ENCODE assay signal across 8 mouse cellular contexts in genomic region chr11:88086737-88087627, GRCm38 (mm10). TPM values are rescaled to one million over a fixed set of nuclear protein-coding genes. Genes with fewer than 3 reads are reported as not detected.
DNase-seq lines count a peak whose midpoint lies in the region; ATAC-seq and TF ChIP-seq lines count a peak whose summit lies in the region.

No protein-coding gene starts in this region.

- TF ChIP-seq EP300 in liver, embryonic 14.5 days (IDR thresholded peaks at IDR 0.05; ENCODE audit: low read depth), result no peak

- H3K27ac ChIP-seq in forebrain, embryonic 15.5 days (replicated peaks), result peak overlapping the region; percentile 71
- H3K27ac ChIP-seq in liver, embryonic 14.5 days, result no peak overlapping the region
- peak overlapping the region; percentile 39; the same call in 1 of the 2 replicates for H3K27ac ChIP-seq in stomach, embryonic 14.5 days (ENCODE audit: low read length)

- peaks cover 25% of the 10 kb centered on the region for H3K27me3 ChIP-seq in E14TG2a.4 (ENCODE audit: insufficient read depth, low read length)
- no peaks in the 10 kb centered on the region for H3K27me3 ChIP-seq in forebrain, embryonic 15.5 days
- no peaks in the 10 kb centered on the region for H3K27me3 ChIP-seq in liver, embryonic 14.5 days (ENCODE audit: control insufficient read depth, insufficient read depth, low read length)
- no peaks in the 10 kb centered on the region for H3K27me3 ChIP-seq in stomach, embryonic 14.5 days (ENCODE audit: control insufficient read depth, insufficient read depth, low read length)

- no peak for TF ChIP-seq CTCF in E14TG2a.4 (conservative IDR thresholded peaks at IDR 0.05; ENCODE audit: low read length)
- TF ChIP-seq CTCF in liver, embryonic 14.5 days (IDR thresholded peaks at IDR 0.05; ENCODE audit: low read depth), result no peak

- H3K9me3 ChIP-seq in E14TG2a.4 (ENCODE audit: low read length), result no peaks in the 10 kb centered on the region
- no peaks in the 10 kb centered on the region for H3K9me3 ChIP-seq in forebrain, embryonic 15.5 days
- H3K9me3 ChIP-seq in liver, embryonic 14.5 days (ENCODE audit: control insufficient read depth, low read length), result no peaks in the 10 kb centered on the region
- no peaks in the 10 kb centered on the region for H3K9me3 ChIP-seq in stomach, embryonic 14.5 days (ENCODE audit: control insufficient read depth, low read depth, low read length)

- ATAC-seq in forebrain, embryonic 15.5 days (replicated peaks), result peak; percentile 98
- peak; percentile 91 for ATAC-seq in liver, embryonic 14.5 days (ENCODE audit: insufficient read depth)
- ATAC-seq in stomach, embryonic 14.5 days (ENCODE audit: insufficient number of reproducible peaks, insufficient read depth, low FRiP score, low read depth), result peak; percentile 95

- peaks cover 45% of the 10 kb centered on the region for H3K4me1 ChIP-seq in E14TG2a.4 (replicated peaks; ENCODE audit: low read depth, low read length)
- peaks cover 17% of the 10 kb centered on the region for H3K4me1 ChIP-seq in forebrain, embryonic 15.5 days
- peaks cover 0 to 6% of the 10 kb centered on the region in 2 experiments; a peak in 3 of 4 replicates for H3K4me1 ChIP-seq in liver, embryonic 14.5 days (replicated peaks; ENCODE audit: control insufficient read depth in 2 of 2, insufficient read depth in 2 of 2, low read length in 1 of 2)
- H3K4me1 ChIP-seq in stomach, embryonic 14.5 days (ENCODE audit: control insufficient read depth, insufficient read depth, low read length), result no peaks in the 10 kb centered on the region

- H3K9ac ChIP-seq in forebrain, embryonic 15.5 days (replicated peaks), result peak overlapping the region; percentile 41
- H3K9ac ChIP-seq in liver, embryonic 14.5 days (replicated peaks), result peak overlapping the region; percentile 23; the same call in 1 of the 2 replicates
- H3K9ac ChIP-seq in stomach, embryonic 14.5 days (replicated peaks; ENCODE audit: low read depth, low read length), result no peak overlapping the region

- peaks cover 12% of the 10 kb centered on the region for H3K36me3 ChIP-seq in E14TG2a.4 (ENCODE audit: insufficient read depth, low read length)
- peaks cover 22% of the 10 kb centered on the region for H3K36me3 ChIP-seq in forebrain, embryonic 15.5 days
- peaks cover 7% of the 10 kb centered on the region; the same call in 1 of the 2 replicates for H3K36me3 ChIP-seq in liver, embryonic 14.5 days (replicated peaks; ENCODE audit: control insufficient read depth, insufficient read depth, low read depth)
- peaks cover 13% of the 10 kb centered on the region for H3K36me3 ChIP-seq in stomach, embryonic 14.5 days (ENCODE audit: control insufficient read depth, insufficient read depth, low read length)

- intact Hi-C loops in heart, postnatal 14 days (cut with DNase I), result no loop called here

- H3K4me3 ChIP-seq in E14TG2a.4 (replicated peaks; ENCODE audit: low read length), result peak overlapping the region; percentile 48
- H3K4me3 ChIP-seq in forebrain, embryonic 15.5 days, result peak overlapping the region; percentile 40
- H3K4me3 ChIP-seq in liver, embryonic 14.5 days (ENCODE audit: insufficient read depth in 1 of 2, low read depth in 2 of 2, low read length in 2 of 2), result peak overlapping the region; percentile 1 to 9; a peak in 2 of 4 replicates
- peak overlapping the region; percentile 29 for H3K4me3 ChIP-seq in stomach, embryonic 14.5 days (ENCODE audit: low read depth, low read length)

- peak overlapping the region; percentile 66 for H3K4me2 ChIP-seq in forebrain, embryonic 15.5 days (replicated peaks)
- H3K4me2 ChIP-seq in liver, embryonic 14.5 days (ENCODE audit: low read depth), result peak overlapping the region; percentile 53
- H3K4me2 ChIP-seq in stomach, embryonic 14.5 days (replicated peaks; ENCODE audit: low read depth, low read length), result peak overlapping the region; percentile 54

- peak; percentile 93 for DNase-seq in cerebellum, adult 11-12 months
- DNase-seq in heart, postnatal 14 days, result peak; percentile 91 to 93
- peak; percentile 94 to 97 for DNase-seq in kidney, postnatal 4 days
- peak; percentile 65 to 74 (median 65) for DNase-seq in liver, embryonic 14.5 days (ENCODE audit: low read depth in 3 of 3, low spot score in 3 of 3)
- peak; percentile 90 for DNase-seq in neural tube, embryonic 10.5 days (ENCODE audit: extremely low spot score, low spot score)

- 5% methylated on average over 25 of the region's 25 CpGs for WGBS in forebrain, embryonic 15.5 days
- 8% methylated on average over 25 of the region's 25 CpGs for WGBS in liver, embryonic 14.5 days (ENCODE audit: insufficient replicate concordance)
- WGBS in stomach, embryonic 14.5 days, result 6% methylated on average over 25 of the region's 25 CpGs

RNA-seq across cellular contexts. Expression of gene Cuedc1, which starts 10.9 kb away (rescaled TPM):
- polyA plus RNA-seq in forebrain, embryonic 15.5 days (2015; fragmentation: Nextera tagmentation; extraction: Ambion mirVana), result 39.2 and 43.4 TPM in 2 replicates
- 10 to 100 TPM; 47.9 to 55.6 TPM for total RNA-seq in heart, postnatal 14 days (2021)
- polyA plus RNA-seq in liver, embryonic 14.5 days (2012; rRNA removed), result 0.76 and 0.96 TPM in 2 replicates
- 0.36 and 0.53 TPM in 2 replicates for polyA plus RNA-seq in liver, embryonic 14.5 days (2014; fragmentation: Nextera tagmentation; extraction: Ambion mirVana)
- polyA plus RNA-seq in stomach, embryonic 14.5 days (2014; fragmentation: Nextera tagmentation; extraction: Ambion mirVana), result 21.7 and 24.9 TPM in 2 replicates

RNA-seq across cellular contexts. Expression of gene Vezf1, which starts 18.9 kb away (rescaled TPM):
- 60.6 and 61.4 TPM in 2 replicates for polyA plus RNA-seq in forebrain, embryonic 15.5 days (2015; fragmentation: Nextera tagmentation; extraction: Ambion mirVana)
- total RNA-seq in heart, postnatal 14 days (2021), result 10 to 100 TPM; 41.5 to 41.9 TPM
- polyA plus RNA-seq in liver, embryonic 14.5 days (2012; rRNA removed), result 4.7 and 5.7 TPM in 2 replicates
- polyA plus RNA-seq in liver, embryonic 14.5 days (2014; fragmentation: Nextera tagmentation; extraction: Ambion mirVana), result 7.5 and 9.1 TPM in 2 replicates
- 46.5 and 50.8 TPM in 2 replicates for polyA plus RNA-seq in stomach, embryonic 14.5 days (2014; fragmentation: Nextera tagmentation; extraction: Ambion mirVana)

RNA-seq across cellular contexts. Expression of gene Srsf1, which starts 39.8 kb away (rescaled TPM):
- polyA plus RNA-seq in forebrain, embryonic 15.5 days (2015; fragmentation: Nextera tagmentation; extraction: Ambion mirVana), result 342 and 347 TPM in 2 replicates
- 100 to 1,000 TPM; 118 to 131 TPM for total RNA-seq in heart, postnatal 14 days (2021)
- polyA plus RNA-seq in liver, embryonic 14.5 days (2012; rRNA removed), result 111 and 163 TPM in 2 replicates
- 139 and 158 TPM in 2 replicates for polyA plus RNA-seq in liver, embryonic 14.5 days (2014; fragmentation: Nextera tagmentation; extraction: Ambion mirVana)
- 345 and 362 TPM in 2 replicates for polyA plus RNA-seq in stomach, embryonic 14.5 days (2014; fragmentation: Nextera tagmentation; extraction: Ambion mirVana)

Comparison
In these comparisons a context has a peak if more than half of its experiments do, and no peak if none do; other contexts are left out.
1. RNA of gene Cuedc1, which starts 10.9 kb away (polyA plus RNA-seq): 39.2 to 43.4 TPM in forebrain, embryonic 15.5 days and 21.7 to 24.9 TPM in stomach, embryonic 14.5 days; 0.36 to 0.96 TPM in liver, embryonic 14.5 days; every median in the first group is over 10 times any median in the second.
2. Peak in every context shown above with its lines, with median percentiles within 50 percentile points of each other: H3K4me3 ChIP-seq, DNase-seq, ATAC-seq and H3K4me2 ChIP-seq.